Mouse (Mus musculus): ENCODE results near the gene Adcy5. TPM values are rescaled to one million over a fixed set of nuclear protein-coding genes. Genes with fewer than 3 reads are reported as not detected.

Gene Adcy5
- polyA plus RNA-seq, 2 experiments, result 0.10 to 0.32 TPM

DNA sequence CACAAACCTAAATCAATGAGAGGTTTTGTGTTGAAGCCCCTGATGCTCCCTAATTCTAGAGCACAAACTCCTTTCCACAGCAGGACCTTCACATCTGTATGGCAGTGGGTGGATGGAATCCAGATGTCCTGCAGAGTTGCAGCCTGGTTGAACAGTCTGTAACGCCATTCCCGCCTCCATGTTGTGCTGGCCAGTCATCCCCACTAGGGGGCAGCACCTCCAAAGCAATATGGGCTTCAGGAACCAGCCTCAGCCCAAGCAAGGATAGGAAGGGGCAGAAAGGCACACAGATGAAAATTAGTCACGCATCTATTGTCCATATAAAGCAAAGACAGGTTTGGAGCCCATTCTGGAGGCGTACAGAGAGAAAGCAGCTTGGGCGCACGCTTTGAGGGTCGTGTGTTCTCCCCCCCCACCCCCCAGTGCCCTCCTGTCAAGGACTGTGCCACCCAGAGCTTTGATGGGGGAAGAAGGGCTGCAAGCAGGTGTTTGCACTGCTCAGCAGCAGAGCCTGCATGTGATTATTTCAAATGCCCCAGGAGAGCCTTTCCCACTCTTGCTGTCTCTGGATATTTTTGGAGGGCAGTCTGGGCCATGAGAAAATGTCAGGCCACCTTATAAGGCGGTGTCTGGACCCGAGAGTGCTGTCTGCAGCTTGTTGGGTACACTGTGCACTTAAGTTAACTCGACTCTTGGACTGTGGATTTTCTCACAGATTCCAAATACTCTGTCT is 44.1 kb upstream of the Adcy5 start:
- no peak overlapping the region for H3K27ac ChIP-seq
- no peaks in the 10 kb centered on the region for H3K27me3 ChIP-seq (ENCODE audit: control insufficient read depth, insufficient read depth, low read length)
- H3K4me2 ChIP-seq (ENCODE audit: low read depth), result no peak overlapping the region
- no peak overlapping the region for H3K4me3 ChIP-seq (ENCODE audit: insufficient read depth in 1 of 2, low read depth in 2 of 2, low read length in 2 of 2)
- TF ChIP-seq EP300 (IDR thresholded peaks at IDR 0.05; ENCODE audit: low read depth) (no peak), CTCF (IDR thresholded peaks at IDR 0.05; ENCODE audit: low read depth) (peak; percentile 98)
- DNase-seq (ENCODE audit: low read depth in 3 of 3, low spot score in 3 of 3) (peak; percentile 22 to 30 (median 22)), ATAC-seq (ENCODE audit: insufficient read depth) (no peak)
- H3K36me3 ChIP-seq (replicated peaks; ENCODE audit: control insufficient read depth, insufficient read depth, low read depth), result no peaks in the 10 kb centered on the region; the same call in 1 of the 2 replicates
- 33% methylated on average over 10 of the region's 10 CpGs for WGBS (ENCODE audit: insufficient replicate concordance)
- H3K9me3 ChIP-seq (ENCODE audit: control insufficient read depth, low read length), result no peaks in the 10 kb centered on the region
- no peaks in the 10 kb centered on the region for H3K4me1 ChIP-seq (replicated peaks; ENCODE audit: control insufficient read depth in 2 of 2, insufficient read depth in 2 of 2, low read length in 1 of 2)
- no peak overlapping the region for H3K9ac ChIP-seq (replicated peaks)

GRCm38 (mm10) chr16:35111143-35111620 is 43.5 kb upstream of the Adcy5 start:
- no peak for DNase-seq (ENCODE audit: low read depth in 3 of 3, low spot score in 3 of 3)
- no peak for ATAC-seq (ENCODE audit: insufficient read depth)
- no peaks in the 10 kb centered on the region; the same call in 1 of the 2 replicates for H3K36me3 ChIP-seq (replicated peaks; ENCODE audit: control insufficient read depth, insufficient read depth, low read depth)
- H3K9me3 ChIP-seq (ENCODE audit: control insufficient read depth, low read length), result no peaks in the 10 kb centered on the region
- TF ChIP-seq EP300 (IDR thresholded peaks at IDR 0.05; ENCODE audit: low read depth), result no peak
- TF ChIP-seq CTCF (IDR thresholded peaks at IDR 0.05; ENCODE audit: low read depth), result peak; percentile 20; the same call in 1 of the 2 replicates
- H3K4me1 ChIP-seq (replicated peaks; ENCODE audit: control insufficient read depth in 2 of 2, insufficient read depth in 2 of 2, low read length in 1 of 2), result no peaks in the 10 kb centered on the region
- H3K4me2 ChIP-seq (ENCODE audit: low read depth), result no peak overlapping the region
- no peak overlapping the region for H3K27ac ChIP-seq
- H3K9ac ChIP-seq (replicated peaks), result no peak overlapping the region
- 57% methylated on average over 8 of the region's 8 CpGs for WGBS (ENCODE audit: insufficient replicate concordance)
- no peaks in the 10 kb centered on the region for H3K27me3 ChIP-seq (ENCODE audit: control insufficient read depth, insufficient read depth, low read length)
- H3K4me3 ChIP-seq (ENCODE audit: insufficient read depth in 1 of 2, low read depth in 2 of 2, low read length in 2 of 2), result no peak overlapping the region

- 81% methylated on average over 5 of the region's 5 CpGs for WGBS (ENCODE audit: insufficient replicate concordance)
- no peaks in the 10 kb centered on the region for H3K4me1 ChIP-seq (replicated peaks; ENCODE audit: control insufficient read depth in 2 of 2, insufficient read depth in 2 of 2, low read length in 1 of 2)
- no peaks in the 10 kb centered on the region for H3K9me3 ChIP-seq (ENCODE audit: control insufficient read depth, low read length)
- no peak overlapping the region for H3K9ac ChIP-seq (replicated peaks)
- DNase-seq (ENCODE audit: low read depth in 3 of 3, low spot score in 3 of 3) (no peak), ATAC-seq (ENCODE audit: insufficient read depth) (no peak)
- H3K27me3 ChIP-seq (ENCODE audit: control insufficient read depth, insufficient read depth, low read length), result no peaks in the 10 kb centered on the region
- no peak overlapping the region for H3K4me3 ChIP-seq (ENCODE audit: insufficient read depth in 1 of 2, low read depth in 2 of 2, low read length in 2 of 2)
- TF ChIP-seq CTCF (IDR thresholded peaks at IDR 0.05; ENCODE audit: low read depth) (no peak), EP300 (IDR thresholded peaks at IDR 0.05; ENCODE audit: low read depth) (no peak)
- no peak overlapping the region for H3K27ac ChIP-seq
- no peak overlapping the region for H3K4me2 ChIP-seq (ENCODE audit: low read depth)
- no peaks in the 10 kb centered on the region for H3K36me3 ChIP-seq (replicated peaks; ENCODE audit: control insufficient read depth, insufficient read depth, low read depth)
Measured at GRCm38 (mm10) chr16:35113496-35113895, 41.2 kb upstream of the Adcy5 start.

DNA sequence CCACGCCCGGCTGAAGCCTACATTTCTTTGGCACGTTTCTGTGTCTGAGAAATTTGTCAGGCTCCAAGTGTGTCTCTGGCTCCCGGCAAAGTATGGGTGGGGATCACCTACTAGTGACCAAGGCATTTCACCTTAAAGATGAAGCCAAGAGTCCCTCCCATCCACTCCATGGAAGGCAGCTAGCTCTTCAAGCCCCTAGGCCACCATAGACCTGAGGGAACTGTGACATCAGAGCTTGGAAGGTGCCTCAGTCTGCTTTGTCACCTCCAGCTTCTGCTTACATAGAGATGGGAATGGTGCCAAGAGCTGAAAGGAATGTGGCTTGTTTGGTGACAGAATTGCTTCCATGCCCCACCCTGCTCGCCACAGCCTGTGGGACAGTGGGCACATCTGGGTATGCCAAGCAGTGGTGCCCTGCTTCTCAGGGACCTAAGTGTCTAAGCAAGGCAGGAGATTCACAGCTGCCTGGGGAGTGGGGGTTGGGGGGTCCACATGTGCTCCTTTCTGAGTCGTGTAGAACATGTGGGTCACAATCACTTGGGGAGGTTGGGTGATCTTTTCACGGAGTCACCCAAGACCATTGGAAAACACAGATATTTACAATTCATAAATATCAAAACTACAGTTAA is 38.2 kb upstream of the Adcy5 start:
- Histone ChIP-seq H3K4me2 (ENCODE audit: low read depth) (no peak overlapping the region), H3K36me3 (replicated peaks; ENCODE audit: control insufficient read depth, insufficient read depth, low read depth) (no peaks in the 10 kb centered on the region), H3K9ac (replicated peaks) (no peak overlapping the region), H3K9me3 (ENCODE audit: control insufficient read depth, low read length) (no peaks in the 10 kb centered on the region), H3K27ac (no peak overlapping the region), H3K4me3 (ENCODE audit: insufficient read depth in 1 of 2, low read depth in 2 of 2, low read length in 2 of 2) (no peak overlapping the region), H3K4me1 (replicated peaks; ENCODE audit: control insufficient read depth in 2 of 2, insufficient read depth in 2 of 2, low read length in 1 of 2) (no peaks in the 10 kb centered on the region), H3K27me3 (ENCODE audit: control insufficient read depth, insufficient read depth, low read length) (no peaks in the 10 kb centered on the region)
- ATAC-seq (ENCODE audit: insufficient read depth), result no peak
- TF ChIP-seq EP300 (IDR thresholded peaks at IDR 0.05; ENCODE audit: low read depth) (no peak), CTCF (IDR thresholded peaks at IDR 0.05; ENCODE audit: low read depth) (no peak)
- WGBS (ENCODE audit: insufficient replicate concordance), result 70% methylated on average over 7 of the region's 7 CpGs
- no peak for DNase-seq (ENCODE audit: low read depth in 3 of 3, low spot score in 3 of 3)

DNA sequence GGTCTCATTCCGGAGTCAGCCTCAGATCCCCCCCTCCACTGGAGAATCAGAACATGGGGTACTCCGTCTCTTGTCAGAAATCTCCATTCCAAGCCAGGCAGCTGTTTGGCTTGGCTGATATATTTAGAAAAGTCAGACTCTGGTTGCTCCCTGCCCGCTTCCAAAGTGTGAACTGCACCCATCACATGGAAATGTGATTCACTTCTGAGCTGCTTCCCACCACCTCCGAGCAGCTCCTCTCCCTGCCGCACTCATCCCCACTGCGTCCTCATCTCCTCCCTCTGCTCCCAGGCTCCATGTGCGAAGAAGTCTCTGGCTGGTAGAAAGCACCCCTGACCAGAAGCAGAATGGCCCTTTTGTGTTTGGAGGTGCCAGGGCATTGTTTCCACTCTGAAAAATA is 37.2 kb upstream of the Adcy5 start:
- 70% methylated on average over 7 of the region's 7 CpGs for WGBS (ENCODE audit: insufficient replicate concordance)
- TF ChIP-seq CTCF (IDR thresholded peaks at IDR 0.05; ENCODE audit: low read depth), result no peak
- TF ChIP-seq EP300 (IDR thresholded peaks at IDR 0.05; ENCODE audit: low read depth), result no peak
- no peaks in the 10 kb centered on the region for H3K9me3 ChIP-seq (ENCODE audit: control insufficient read depth, low read length)
- H3K27me3 ChIP-seq (ENCODE audit: control insufficient read depth, insufficient read depth, low read length), result no peaks in the 10 kb centered on the region
- H3K9ac ChIP-seq (replicated peaks), result no peak overlapping the region
- H3K4me3 ChIP-seq (ENCODE audit: insufficient read depth in 1 of 2, low read depth in 2 of 2, low read length in 2 of 2), result no peak overlapping the region
- H3K36me3 ChIP-seq (replicated peaks; ENCODE audit: control insufficient read depth, insufficient read depth, low read depth), result no peaks in the 10 kb centered on the region
- H3K27ac ChIP-seq, result no peak overlapping the region
- no peaks in the 10 kb centered on the region for H3K4me1 ChIP-seq (replicated peaks; ENCODE audit: control insufficient read depth in 2 of 2, insufficient read depth in 2 of 2, low read length in 1 of 2)
- ATAC-seq (ENCODE audit: insufficient read depth), result no peak
- DNase-seq (ENCODE audit: low read depth in 3 of 3, low spot score in 3 of 3), result no peak
- H3K4me2 ChIP-seq (ENCODE audit: low read depth), result no peak overlapping the region
